Mouse (Mus musculus): ENCODE data around the gene Fkbp1a. TPM values are rescaled to one million over a fixed set of nuclear protein-coding genes. Genes with fewer than 3 reads are reported as not detected.
A peak's percentile ranks its signal among the peaks of the same experiment; 100 is the strongest.

Gene Fkbp1a
- total and polyA plus RNA-seq, 3 experiments: 48.3 to 388 (median 76.5) TPM

- no peak overlapping the region for H3K4me2 ChIP-seq (ENCODE audit: insufficient read depth, low read depth, poor library complexity, severe bottlenecking)
- H3K36me3 ChIP-seq (replicated peaks in 1 of 2; ENCODE audit: control insufficient read depth in 1 of 2, insufficient read depth in 1 of 2, low read length in 1 of 2): no peaks in the 10 kb centered on the region
- no peak for DNase-seq (ENCODE audit: extremely low read depth)
- H3K9ac ChIP-seq (ENCODE audit: insufficient read depth, low read depth): no peak overlapping the region
- no peak for TF ChIP-seq MAFK (IDR thresholded peaks at IDR 0.05; ENCODE audit: insufficient replicate concordance, low read length)
- TF ChIP-seq USF2 (conservative IDR thresholded peaks at IDR 0.05; ENCODE audit: low read depth, low read length): no peak
- TF ChIP-seq ZNF384 (IDR thresholded peaks at IDR 0.05; ENCODE audit: low read depth, low read length): no peak
- no peak for TF ChIP-seq TCF12 (IDR thresholded peaks at IDR 0.05; ENCODE audit: low read depth, low read length)
- TF ChIP-seq RCOR1 (conservative IDR thresholded peaks at IDR 0.05; ENCODE audit: low read depth, low read length): no peak
- no peak for TF ChIP-seq ETS1 (conservative IDR thresholded peaks at IDR 0.05; ENCODE audit: low read depth, low read length)
- TF ChIP-seq POLR2A (IDR thresholded peaks at IDR 0.05; ENCODE audit: low read depth, low read length): no peak
- TF ChIP-seq USF1 (IDR thresholded peaks at IDR 0.05; ENCODE audit: low read depth, low read length): no peak
- no peak for TF ChIP-seq MXI1 (IDR thresholded peaks at IDR 0.05; ENCODE audit: low read depth, low read length)
- TF ChIP-seq MYC (IDR thresholded peaks at IDR 0.05; ENCODE audit: low read depth, low read length): no peak
- no peak for TF ChIP-seq MEF2A (IDR thresholded peaks at IDR 0.05; ENCODE audit: borderline replicate concordance, low read depth, low read length)
- TF ChIP-seq CTCF (conservative IDR thresholded peaks at IDR 0.05 in 1 of 2, IDR thresholded peaks at IDR 0.05 in 1 of 2; ENCODE audit: low read depth in 2 of 2, low read length in 2 of 2): no peak
- no peak for TF ChIP-seq PAX5 (IDR thresholded peaks at IDR 0.05; ENCODE audit: low read length)
- in situ Hi-C loops (cut with MboI; ENCODE audit: low pct_ligation_motif_present, low pct_unique_long_range_greater_than_20kb, low sequenced_read_pairs) (no loop called here), dilution Hi-C loops (cut with MboI; ENCODE audit: extremely low pct_ligation_motif_present, extremely low pct_unique_long_range_greater_than_20kb, low sequenced_read_pairs) (no loop called here)
- H3K4me1 ChIP-seq (ENCODE audit: control insufficient read depth in 1 of 2, insufficient read depth in 2 of 2): peaks cover 0 to 4% of the 10 kb centered on the region in 2 experiments; a peak in 1 of 4 replicates
- H3K27me3 ChIP-seq (replicated peaks): peaks cover 89% of the 10 kb centered on the region
- H3K27ac ChIP-seq (ENCODE audit: insufficient read depth, low read depth): no peak overlapping the region
- no peaks in the 10 kb centered on the region for H3K79me2 ChIP-seq (replicated peaks; ENCODE audit: control insufficient read depth, extremely low read depth, insufficient read depth, poor library complexity, severe bottlenecking)
- H3K4me3 ChIP-seq (replicated peaks in 1 of 3; ENCODE audit: low read depth in 2 of 3, low read length in 2 of 3, poor library complexity in 1 of 3): no peak overlapping the region
- H3K9me3 ChIP-seq (replicated peaks; ENCODE audit: low read length): no peaks in the 10 kb centered on the region
Observed at GRCm38 (mm10) chr2:151603630-151604029, 61.3 kb downstream of the Fkbp1a start.

GRCm38 (mm10) chr2:151605437-151605987 is 63.2 kb downstream of the Fkbp1a start:
- Histone ChIP-seq H3K4me3 (replicated peaks in 1 of 3; ENCODE audit: low read depth in 2 of 3, low read length in 2 of 3, poor library complexity in 1 of 3) (no peak overlapping the region), H3K79me2 (replicated peaks; ENCODE audit: control insufficient read depth, extremely low read depth, insufficient read depth, poor library complexity, severe bottlenecking) (no peaks in the 10 kb centered on the region), H3K9me3 (replicated peaks; ENCODE audit: low read length) (no peaks in the 10 kb centered on the region), H3K4me1 (ENCODE audit: control insufficient read depth in 1 of 2, insufficient read depth in 2 of 2) (peaks cover 0 to 4% of the 10 kb centered on the region in 2 experiments; a peak in 2 of 4 replicates), H3K4me2 (ENCODE audit: insufficient read depth, low read depth, poor library complexity, severe bottlenecking) (no peak overlapping the region), H3K9ac (ENCODE audit: insufficient read depth, low read depth) (no peak overlapping the region), H3K36me3 (replicated peaks in 1 of 2; ENCODE audit: control insufficient read depth in 1 of 2, insufficient read depth in 1 of 2, low read length in 1 of 2) (no peaks in the 10 kb centered on the region), H3K27ac (ENCODE audit: insufficient read depth, low read depth) (no peak overlapping the region), H3K27me3 (replicated peaks) (peaks cover 86% of the 10 kb centered on the region)
- DNase-seq (ENCODE audit: extremely low read depth): peak; percentile 1
- dilution Hi-C loops (cut with MboI; ENCODE audit: extremely low pct_ligation_motif_present, extremely low pct_unique_long_range_greater_than_20kb, low sequenced_read_pairs): no loop called here
- in situ Hi-C loops (cut with MboI; ENCODE audit: low pct_ligation_motif_present, low pct_unique_long_range_greater_than_20kb, low sequenced_read_pairs): no loop called here
- TF ChIP-seq POLR2A (IDR thresholded peaks at IDR 0.05; ENCODE audit: low read depth, low read length): no peak
- no peak for TF ChIP-seq JUN (IDR thresholded peaks at IDR 0.05; ENCODE audit: insufficient read depth, low read depth, low read length)
- TF ChIP-seq SMC3 (IDR thresholded peaks at IDR 0.05; ENCODE audit: low read depth, low read length): no peak
- no peak for TF ChIP-seq JUND (conservative IDR thresholded peaks at IDR 0.05; ENCODE audit: low read depth, low read length)
- no peak for TF ChIP-seq MXI1 (IDR thresholded peaks at IDR 0.05; ENCODE audit: low read depth, low read length)
- no peak for TF ChIP-seq IRF4 (IDR thresholded peaks at IDR 0.05; ENCODE audit: low read depth, low read length)
- no peak for TF ChIP-seq ZNF384 (IDR thresholded peaks at IDR 0.05; ENCODE audit: low read depth, low read length)
- no peak for TF ChIP-seq UBTF (IDR thresholded peaks at IDR 0.05; ENCODE audit: low read depth, low read length)
- TF ChIP-seq ETS1 (conservative IDR thresholded peaks at IDR 0.05; ENCODE audit: low read depth, low read length): no peak
- TF ChIP-seq SIN3A (IDR thresholded peaks at IDR 0.05; ENCODE audit: low read length): no peak
- TF ChIP-seq USF2 (conservative IDR thresholded peaks at IDR 0.05; ENCODE audit: low read depth, low read length): no peak
- TF ChIP-seq PAX5 (IDR thresholded peaks at IDR 0.05; ENCODE audit: low read length): no peak
- no peak for TF ChIP-seq TCF12 (IDR thresholded peaks at IDR 0.05; ENCODE audit: low read depth, low read length)
- no peak for TF ChIP-seq ZKSCAN1 (IDR thresholded peaks at IDR 0.05; ENCODE audit: borderline replicate concordance, low read depth, low read length)
- TF ChIP-seq ELF1 (IDR thresholded peaks at IDR 0.05; ENCODE audit: low read depth, low read length): peak; percentile 61; the same call in 1 of the 2 replicates
- no peak for TF ChIP-seq MEF2A (IDR thresholded peaks at IDR 0.05; ENCODE audit: borderline replicate concordance, low read depth, low read length)
- no peak for TF ChIP-seq EP300 (IDR thresholded peaks at IDR 0.05; ENCODE audit: low read length)
- TF ChIP-seq CHD2 (IDR thresholded peaks at IDR 0.05; ENCODE audit: low read length): peak; percentile 21; the same call in 1 of the 2 replicates

Measured in CH12.LX (cell line).